Mouse (Mus musculus) heart, postnatal 10 days (tissue): ENCODE results near the gene Ppfia1. TPM values are rescaled to one million over a fixed set of nuclear protein-coding genes. Genes with fewer than 3 reads are reported as not detected.

Experiments
- DNase-seq, 2 experiments: peaks; one replicate each; pipeline ENCODE4 v3.0.0; 2021
- intact Hi-C: fragments of 180-260 bp; cut with DNase I; formaldehyde crosslinking; loops from one replicate; pipeline ENCODE4 v1.15.1; 2025
- total RNA-seq, 2 experiments: library from RNA; stranded (reverse); gene quantifications; 2 replicates each; pipeline ENCODE4 v1.2.3; 2021

Ppfia1 gene
- total RNA-seq, 2 experiments from 2014 or later: 69.9 to 81.5 TPM

DNA sequence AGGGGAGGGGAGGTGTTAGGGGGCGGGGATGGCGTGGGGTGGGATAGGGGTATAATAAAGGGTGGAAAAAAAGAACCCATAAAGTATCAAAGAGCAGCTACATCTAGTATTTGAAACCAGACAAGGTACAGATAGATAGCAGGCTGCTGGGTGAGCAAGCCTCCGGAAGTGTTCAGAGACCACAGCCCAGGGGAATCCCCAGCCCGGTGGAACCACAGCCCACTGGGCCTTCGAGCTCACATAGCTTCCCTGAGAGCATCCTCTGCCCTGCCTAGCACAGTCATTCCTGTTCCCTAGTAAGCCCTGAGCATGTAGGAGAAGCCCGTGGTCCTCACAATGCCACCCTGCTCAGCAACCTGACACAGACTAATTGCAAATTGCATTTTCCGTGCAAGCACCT is 108.7 kb downstream of the Ppfia1 start:
- DNase-seq: no peak
- intact Hi-C loops: no loop called here

DNA sequence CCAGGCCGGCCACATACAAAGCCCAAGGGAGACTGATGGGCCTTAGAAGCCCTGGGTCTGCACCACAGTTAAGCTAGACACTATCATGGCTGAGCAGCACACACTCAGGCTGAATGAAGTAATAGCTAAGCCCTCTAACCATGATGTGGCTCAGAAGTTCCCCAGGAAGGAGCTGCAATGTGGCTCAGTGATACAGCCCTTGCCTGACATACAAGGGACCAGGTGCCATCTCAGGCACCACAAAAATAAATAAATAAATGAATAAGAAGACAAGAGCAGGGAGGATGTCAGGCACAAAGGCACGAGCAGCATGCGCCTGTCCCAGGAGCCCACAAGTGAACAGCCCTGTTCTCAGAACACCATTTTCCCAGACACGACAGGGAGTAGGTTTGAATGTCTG is 111.6 kb downstream of the Ppfia1 start:
- DNase-seq: no peak

DNA sequence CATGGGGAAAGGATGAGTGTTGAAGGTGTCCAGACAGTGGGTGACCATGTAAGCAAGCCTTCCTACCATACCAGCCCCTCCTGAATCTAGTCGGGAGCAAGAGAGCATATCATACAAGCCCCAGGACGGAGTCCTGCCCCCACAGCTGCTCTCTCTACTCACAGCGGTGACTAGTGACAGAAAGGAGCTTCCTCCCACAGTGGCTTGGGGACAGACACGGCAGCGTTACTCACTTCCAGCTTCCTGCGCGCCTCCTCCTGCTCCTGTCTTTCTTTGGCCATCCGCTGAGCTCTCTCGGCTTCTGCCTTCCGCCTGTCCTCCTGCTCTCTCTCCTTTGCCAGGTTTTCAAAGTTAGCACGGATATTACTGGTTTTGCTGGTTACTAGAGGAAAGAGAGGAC is 112.1 kb downstream of the Ppfia1 start:
- intact Hi-C loops: no loop called here
- DNase-seq: no peak

More for the DNA sequence above, 111.6 kb downstream of the Ppfia1 start:
- intact Hi-C loops: no loop called here

DNA sequence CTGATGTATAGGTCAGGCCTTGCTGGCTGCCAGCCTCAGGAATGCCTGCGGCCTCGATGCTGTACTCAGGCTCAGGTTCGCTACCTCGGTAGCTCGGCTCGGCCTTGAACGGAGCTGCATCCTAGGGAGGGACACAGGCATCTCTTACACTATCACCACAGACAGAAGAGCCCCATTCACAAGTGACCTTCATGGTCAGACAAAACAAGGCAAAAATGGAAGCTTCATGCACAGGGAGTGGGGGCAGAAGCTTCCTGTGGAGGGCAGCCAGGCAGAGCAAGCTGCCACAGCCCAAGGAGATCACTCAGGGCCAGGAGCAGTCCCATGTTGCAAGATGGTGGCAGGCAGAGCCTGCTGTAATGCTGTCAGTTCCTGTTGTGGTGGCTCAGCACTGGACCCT is 114.7 kb downstream of the Ppfia1 start:
- no peak for DNase-seq
- intact Hi-C loops: no loop called here

DNA sequence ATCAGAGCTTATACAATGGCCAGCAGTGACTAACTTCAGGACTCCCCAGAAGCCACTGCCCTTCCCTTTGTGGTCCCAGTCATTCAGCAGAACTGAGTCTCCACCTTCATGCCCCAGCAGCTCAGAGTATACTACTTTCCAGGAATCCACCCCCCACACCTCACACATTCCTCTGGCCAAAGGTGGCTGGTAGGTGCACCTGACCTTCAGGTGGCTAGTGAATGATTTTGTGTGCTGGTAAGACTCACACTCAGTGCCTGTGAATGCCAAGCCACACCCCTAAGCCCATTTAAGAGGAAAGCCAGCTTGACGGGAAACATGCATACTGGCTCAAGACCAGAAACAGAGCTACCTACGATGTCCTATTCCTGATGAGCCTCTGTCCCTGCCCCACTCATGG is 120.6 kb downstream of the Ppfia1 start:
- intact Hi-C loops: no loop called here
- no peak for DNase-seq

DNA sequence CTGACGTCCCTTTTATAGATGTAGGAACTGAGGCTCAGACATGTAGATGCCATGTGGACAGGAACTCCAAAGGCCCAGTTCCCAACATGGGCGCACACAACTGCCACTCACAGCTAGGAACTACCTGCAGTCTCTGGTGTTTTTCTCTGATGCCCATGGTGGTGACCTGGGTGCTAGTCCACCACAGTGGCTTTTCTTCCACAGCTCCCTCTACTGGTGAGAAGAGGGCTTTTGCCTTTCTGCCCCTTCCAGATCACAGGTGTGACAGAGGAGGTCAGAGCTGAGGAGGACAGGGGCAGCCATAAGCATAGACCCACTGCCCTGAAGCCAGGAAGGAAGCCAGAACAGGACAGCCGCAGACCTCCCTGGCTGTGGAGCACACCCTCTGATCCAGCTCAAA is 126.1 kb downstream of the Ppfia1 start:
- intact Hi-C loops: loop anchor here (5.0 kb wide), 1 partner anchor 355 kb away; no protein-coding TSS in a partner anchor

More for the DNA sequence above, 126.1 kb downstream of the Ppfia1 start:
- no peak for DNase-seq

Other genes with a start within 250 kb of the Ppfia1 start
- gene Cttn, start 82.7 kb downstream of the Ppfia1 start, total RNA-seq: 10 to 100 TPM; 69.2 to 76.5 TPM
- gene Fadd, start 28.7 kb upstream of the Ppfia1 start, total RNA-seq: 10 to 100 TPM; 10.6 to 13.1 TPM
- 10 to 100 TPM; 18.9 to 24.6 TPM for gene Ano1, start 198.2 kb upstream of the Ppfia1 start, total RNA-seq